Mouse (Mus musculus) common myeloid progenitor, adult 5-6 weeks (primary cell): Measurements from ENCODE around the gene Mdm4. TPM values are rescaled to one million over a fixed set of nuclear protein-coding genes. Genes with fewer than 3 reads are reported as not detected.
"Not testable (repeated sequence)": the region's sequence is repeated elsewhere in the genome, so short reads cannot be mapped to it uniquely, and the experiment has no call there.

Source experiments
- ATAC-seq: replicated peaks from 2 replicates; pipeline ENCODE4 v1.8.0; 2016; ENCODE audit warnings: low read depth, mild to moderate bottlenecking, moderate TSS enrichment, inconsistent platforms; ENCODE audit not compliant: poor library complexity, severe bottlenecking
- total RNA-seq: library from RNA; stranded (forward); fragments of 200-1000, 187-1606 nt; gene quantifications from 2 replicates; pipeline ENCODE4 v1.2.3, GENCODE M21; 2017

Mdm4 gene
- total RNA-seq, 1 experiment from 2014 or later, result 113 TPM

DNA sequence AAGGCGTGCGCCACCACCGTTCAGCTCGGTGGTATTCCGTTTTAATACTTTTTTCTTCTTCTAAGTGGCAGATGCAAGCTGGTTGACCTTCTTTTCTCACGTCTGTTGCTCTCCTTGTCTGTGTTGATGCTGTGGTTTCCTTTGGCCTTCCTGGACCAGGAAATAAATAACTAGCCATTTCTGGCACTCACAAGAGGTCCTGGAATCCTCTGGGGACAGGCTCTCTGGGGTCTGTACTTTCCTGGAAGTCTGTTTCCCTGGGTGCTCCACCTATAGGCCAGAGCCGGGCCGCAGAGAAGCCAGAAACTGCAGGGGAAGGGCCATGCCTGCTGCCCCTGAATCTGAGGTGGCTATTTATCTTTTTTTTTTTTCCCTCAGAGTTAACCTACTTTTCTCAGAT is 24.0 kb upstream of the Mdm4 start:
- no peak for ATAC-seq

DNA sequence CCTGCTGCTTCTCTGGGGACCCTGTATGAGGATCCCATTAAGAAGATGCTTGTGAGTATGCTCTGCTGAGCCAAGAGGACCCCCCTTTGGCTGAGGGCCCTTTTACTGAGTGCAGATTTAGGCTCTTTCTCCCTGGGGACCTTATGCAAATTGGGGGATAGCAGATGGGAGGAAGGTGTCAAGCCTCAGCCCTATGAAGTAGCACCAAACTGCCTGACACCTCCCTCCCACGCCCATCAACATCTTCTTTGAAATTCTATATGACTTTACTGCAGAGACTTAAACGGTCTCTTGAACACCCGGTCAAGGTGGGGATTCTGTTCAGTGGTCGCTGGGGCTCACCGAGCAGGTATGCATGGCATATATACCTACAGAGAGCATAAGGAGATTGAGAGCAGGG is 22.7 kb upstream of the Mdm4 start:
- no peak for ATAC-seq

DNA sequence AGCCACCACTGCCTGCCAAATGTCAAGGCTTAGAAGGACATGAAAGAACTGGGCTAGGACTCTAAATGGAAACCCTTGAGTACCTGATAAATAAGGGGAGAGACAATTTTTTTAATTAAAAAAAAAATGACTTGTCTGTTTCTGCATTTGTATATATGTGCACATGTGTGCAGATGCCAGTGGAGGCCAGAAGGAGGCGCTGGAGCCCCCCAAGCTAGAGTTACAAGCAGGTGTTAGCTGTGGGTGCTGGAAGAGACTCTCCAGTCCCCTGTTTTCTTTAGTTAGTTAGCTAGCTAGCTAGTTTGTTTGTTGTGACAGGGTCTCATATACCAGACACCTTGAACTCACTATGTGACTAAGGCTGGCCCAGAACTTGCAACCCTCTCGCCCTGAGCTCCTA is 21.5 kb upstream of the Mdm4 start:
- ATAC-seq, result no peak

DNA sequence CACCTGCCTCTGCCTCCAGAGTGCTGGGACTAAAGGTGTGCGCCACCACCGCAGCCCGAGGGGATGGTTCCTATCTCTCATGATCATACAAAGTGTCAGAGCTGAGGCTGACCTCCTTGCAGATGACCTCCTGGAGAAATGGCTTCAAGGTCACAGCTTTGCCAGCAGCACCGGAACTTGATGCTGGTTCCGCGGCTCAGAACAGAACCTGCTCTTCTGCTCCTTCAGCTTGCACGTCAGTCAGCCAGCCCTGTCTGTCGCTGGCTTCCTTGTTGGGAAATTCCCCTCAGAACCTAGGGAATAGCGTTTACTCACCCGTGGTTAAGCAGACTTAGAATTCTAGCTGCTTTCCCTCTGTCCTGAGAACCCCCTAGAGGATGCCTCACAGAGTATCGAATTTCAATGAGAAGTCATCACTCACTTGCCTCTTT is 19.7 kb upstream of the Mdm4 start:
- ATAC-seq, result no peak

- no peak for ATAC-seq
Observed at GRCm38 (mm10) chr1:133048690-133049089, 18.3 kb upstream of the Mdm4 start.

DNA sequence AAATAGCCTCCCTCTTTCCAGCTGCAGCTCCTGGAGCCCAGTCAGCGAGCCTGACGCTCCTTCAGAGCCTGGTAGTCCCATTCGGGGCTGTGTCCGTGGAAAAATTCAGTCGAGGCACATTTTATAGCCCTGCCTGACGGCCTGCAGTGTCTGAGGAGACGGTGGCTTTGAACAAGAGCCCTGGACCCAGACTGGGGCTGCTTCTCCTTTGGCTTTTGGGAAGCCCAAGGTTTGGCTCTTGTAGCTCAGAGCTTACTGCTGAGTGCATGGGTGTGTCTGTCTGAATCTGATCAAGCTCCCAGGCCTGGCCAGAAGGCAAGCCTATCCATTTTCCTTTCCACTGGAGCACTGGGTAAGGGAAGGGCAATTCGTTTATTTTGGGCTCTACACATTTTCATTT is 17.2 kb upstream of the Mdm4 start:
- ATAC-seq, result no peak

DNA sequence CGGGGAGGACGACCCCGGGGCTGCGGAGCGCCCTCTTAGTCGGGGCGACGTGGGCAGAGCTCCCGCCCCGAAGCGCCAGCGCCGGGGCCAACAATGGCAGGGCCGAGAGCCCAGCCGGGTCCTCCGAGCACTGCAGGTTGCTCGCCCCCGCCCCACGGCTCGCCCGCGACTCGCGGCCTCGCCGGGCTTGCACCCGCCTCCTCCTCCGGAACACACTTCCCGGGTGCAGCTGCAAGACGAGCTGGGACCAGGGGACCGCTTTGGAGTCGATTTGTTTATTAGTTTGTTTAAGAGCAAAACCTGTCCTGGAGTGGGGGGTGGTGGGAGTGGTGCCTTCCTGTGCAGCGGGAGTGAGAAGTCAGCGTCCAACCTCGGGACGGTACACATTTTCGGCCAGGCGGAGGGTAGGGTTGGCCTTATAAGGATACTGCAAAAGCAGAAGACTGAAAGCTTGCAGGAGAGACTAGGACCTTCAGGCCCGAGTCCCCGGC is 16.1 kb upstream of the Mdm4 start:
- peak; percentile 31; the same call in 1 of the 2 replicates for ATAC-seq

- peak; percentile 65 for ATAC-seq
Observed at GRCm38 (mm10) chr1:133045861-133046440, 15.6 kb upstream of the Mdm4 start.

- no peak for ATAC-seq
Observed at GRCm38 (mm10) chr1:133045011-133045860, 14.9 kb upstream of the Mdm4 start, which contains the start of gene Pik3c2b. TSS of gene Pik3c2b (plus strand) at chr1:133045667.

DNA sequence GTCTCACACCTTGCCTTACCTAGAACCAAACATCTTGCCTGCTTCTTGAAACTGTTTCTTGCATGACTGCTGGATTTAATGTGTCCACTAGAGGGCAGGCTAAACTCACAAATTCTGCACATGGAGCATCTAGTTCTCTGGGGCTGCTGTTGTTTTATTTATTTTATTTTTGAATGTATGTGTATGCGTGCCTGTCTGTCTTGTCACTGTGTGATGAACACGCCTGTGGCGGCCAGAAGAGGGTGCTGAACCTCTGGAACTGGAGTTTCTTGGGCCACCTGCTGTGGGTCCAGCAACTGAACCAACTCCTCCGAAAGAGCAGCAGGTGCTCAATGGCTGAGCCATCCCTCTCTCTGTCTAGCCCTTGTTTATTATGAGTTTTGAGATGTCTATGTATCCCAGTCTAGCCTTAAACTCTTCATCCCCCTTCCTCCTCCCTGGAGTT is 9.2 kb upstream of the Mdm4 start:
- ATAC-seq, result peak; percentile 97

DNA sequence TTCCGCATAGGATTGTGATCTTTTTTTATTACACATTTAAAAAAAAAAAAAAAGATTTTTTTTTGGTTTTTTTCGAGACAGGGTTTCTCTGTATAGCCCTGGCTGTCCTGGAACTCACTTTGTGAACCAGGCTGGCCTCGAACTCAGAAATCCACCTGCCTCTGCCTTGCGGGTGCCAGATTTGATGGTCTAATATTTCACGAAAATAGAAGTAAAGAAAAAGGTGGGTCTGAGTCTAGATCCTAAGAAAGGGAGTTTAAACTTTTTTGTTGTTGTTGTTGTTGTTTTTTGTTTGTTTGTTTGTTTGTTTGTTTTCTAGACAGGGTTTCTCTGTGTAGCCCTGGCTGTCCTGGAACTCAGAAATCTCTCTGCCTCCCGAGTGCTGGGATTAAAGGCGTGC is 4.3 kb upstream of the Mdm4 start:
- ATAC-seq, result not testable (repeated sequence)

GRCm38 (mm10) chr1:133034091-133034460 is 3.7 kb upstream of the Mdm4 start:
- peak; percentile 64 for ATAC-seq

- ATAC-seq, result peak; percentile 70
Observed at GRCm38 (mm10) chr1:133033316-133034090, 3.1 kb upstream of the Mdm4 start.

GRCm38 (mm10) chr1:133032981-133033315 is 2.6 kb upstream of the Mdm4 start:
- 0 out of 2 replicates have a peak, but pooled peaks have one; percentile 10 for ATAC-seq

- no peak for ATAC-seq
Observed at GRCm38 (mm10) chr1:133029744-133030143, 617 bp downstream of the Mdm4 start.

- no peak for ATAC-seq
Observed at GRCm38 (mm10) chr1:133027980-133028379, 2.4 kb downstream of the Mdm4 start.

DNA sequence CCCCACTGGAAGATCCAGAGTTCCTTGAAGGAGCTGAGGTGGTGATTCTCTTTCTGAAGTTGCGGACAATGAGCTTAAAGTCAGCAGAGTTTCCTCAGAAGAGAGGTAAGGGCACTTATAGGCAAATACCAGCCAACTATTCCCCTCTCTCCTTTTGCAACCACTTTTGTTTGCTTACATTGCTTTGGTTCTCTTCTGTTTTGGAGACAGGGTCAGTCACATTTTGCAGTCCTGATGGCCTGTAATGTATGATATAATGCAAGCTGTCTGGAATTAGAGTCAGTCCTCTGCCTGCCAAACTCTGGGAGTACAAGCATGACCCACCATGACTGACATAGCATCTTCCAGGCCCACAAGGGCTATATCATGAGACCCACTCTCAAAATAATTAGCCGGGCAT is 3.2 kb downstream of the Mdm4 start:
- no peak for ATAC-seq

DNA sequence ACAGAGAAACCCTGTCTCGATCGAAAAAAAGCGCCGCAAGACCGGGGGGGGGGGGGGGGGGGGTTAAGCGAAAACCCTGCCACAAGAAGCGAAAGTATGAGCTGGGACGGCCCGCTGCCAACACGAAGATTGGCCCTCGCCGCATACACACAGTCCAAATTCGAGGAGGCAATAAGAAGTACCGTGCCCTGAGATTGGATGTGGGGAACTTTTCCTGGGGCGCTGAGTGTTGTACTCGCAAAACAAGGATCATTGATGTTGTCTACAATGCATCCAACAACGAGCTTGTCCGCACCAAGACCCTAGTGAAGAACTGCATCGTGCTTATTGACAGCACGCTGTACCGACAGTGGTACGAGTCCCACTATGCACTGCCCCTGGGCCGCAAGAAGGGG is 4.6 kb downstream of the Mdm4 start:
- not testable (repeated sequence) for ATAC-seq

DNA sequence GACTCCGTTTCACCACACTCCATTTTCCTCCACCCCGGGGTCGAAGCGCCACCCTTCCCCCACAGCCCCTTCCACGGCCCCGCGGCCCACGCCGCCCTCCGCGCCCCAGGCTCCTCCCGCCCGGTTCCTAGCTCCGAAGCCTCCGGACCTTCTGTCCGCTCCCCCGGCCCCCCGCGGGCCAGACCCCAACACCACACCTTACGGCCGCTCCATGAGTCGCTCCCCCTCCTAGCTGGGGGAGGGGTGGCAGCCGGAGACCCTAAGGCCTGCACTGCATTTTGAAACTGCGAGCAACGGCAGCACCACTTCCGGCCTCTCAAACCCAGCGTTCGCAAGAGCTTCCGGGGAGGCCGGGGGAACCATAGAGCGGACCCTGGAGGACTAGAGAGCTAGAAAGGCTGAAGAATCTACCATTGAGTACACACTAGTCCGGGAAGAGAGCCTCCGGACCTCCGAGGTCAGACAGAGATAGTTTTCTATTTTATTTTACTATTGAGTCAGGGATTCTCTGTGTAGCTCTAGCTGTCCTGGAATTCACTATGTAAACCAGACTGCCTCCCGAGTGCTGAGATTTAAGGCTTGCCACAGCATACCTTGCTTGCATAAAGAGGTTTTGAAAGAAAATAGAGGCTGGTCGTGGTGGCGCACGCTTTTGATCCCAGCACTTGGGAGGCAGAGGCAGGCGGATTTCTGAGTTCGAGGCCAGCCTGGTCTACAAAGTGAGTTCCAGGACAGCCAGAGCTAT is 5.1 kb downstream of the Mdm4 start:
- ATAC-seq, result peak; percentile 99

DNA sequence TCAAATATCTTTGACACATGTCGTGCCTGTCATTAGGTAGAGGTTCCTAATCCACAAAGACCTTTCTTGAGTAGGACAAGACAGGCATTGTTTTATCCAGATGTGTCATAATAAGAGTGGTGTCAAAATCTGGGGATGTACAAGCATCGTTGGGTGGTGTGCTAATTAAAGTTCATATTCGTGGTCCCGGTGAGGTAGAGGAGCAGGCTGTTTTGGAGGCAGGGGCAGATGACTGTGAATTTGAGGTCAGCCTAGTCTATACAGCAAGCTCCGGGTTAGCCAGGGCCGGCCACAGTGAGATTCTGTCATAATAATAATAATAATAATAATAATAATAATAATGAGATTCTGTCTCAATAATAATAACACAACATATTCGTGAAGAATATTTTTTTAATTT is 5.9 kb downstream of the Mdm4 start:
- no peak for ATAC-seq
